Mouse (Mus musculus) CH12.LX (cell line): ENCODE measurements at regions not wholly inside any gene's neighbourhood (a gene's known extent, or its start where the extent isn't known, plus 50 kb on each side); places are given as distances from the start of the nearest gene placed in this dataset.

Experiments
- CTCF ChIP-seq, 2 experiments: IDR thresholded peaks in 1 of 2; conservative IDR thresholded peaks in 1 of 2; 2 replicates each; pipeline ENCODE4 v1.5.1; 2011 to 2012; ENCODE audit warnings: low read depth in 2 of 2, low read length in 2 of 2, improper control_type of control experiment in 1 of 2, inconsistent platforms in 1 of 2, mild to moderate bottlenecking in 1 of 2, moderate library complexity in 1 of 2
- EP300 ChIP-seq: IDR thresholded peaks from 2 replicates; pipeline ENCODE4 v1.6.1; 2011; ENCODE audit warnings: low read length, improper control_type of control experiment
- TCF12 ChIP-seq: IDR thresholded peaks from 2 replicates; pipeline ENCODE4 v1.6.1; 2014; ENCODE audit warnings: low read depth, mild to moderate bottlenecking, inconsistent platforms, low read length, improper control_type of control experiment
- USF1 ChIP-seq: IDR thresholded peaks from 2 replicates; pipeline ENCODE4 v1.6.1; 2014; ENCODE audit warnings: low read depth, mild to moderate bottlenecking, inconsistent platforms, low read length, improper control_type of control experiment

GRCm38 (mm10) chr16:76957491-76957890 lies 56.0 kb upstream of the Usp25 start:
- no peak for TF ChIP-seq CTCF (conservative IDR thresholded peaks at IDR 0.05 in 1 of 2, IDR thresholded peaks at IDR 0.05 in 1 of 2; ENCODE audit: low read depth in 2 of 2, low read length in 2 of 2)
- TF ChIP-seq USF1, result no peak
- TF ChIP-seq EP300, result no peak
- no peak for TF ChIP-seq TCF12
